Mouse (Mus musculus) T-helper 1 cell (primary cell): ENCODE results near the gene Ntrk2.

Experiments used
- in situ Hi-C: fragments of 300-600 bp; cut with MboI, MseI; formaldehyde crosslinking; loops from one replicate; pipeline ENCODE4 v1.15.1; 2025; ENCODE audit warnings: high pct_unique_total_duplicates

Gene Ntrk2

GRCm38 (mm10) chr13:58964701-58965359 is 158.5 kb downstream of the Ntrk2 start:
- in situ Hi-C loops, result no loop called here

- in situ Hi-C loops, result no loop called here
Measured at GRCm38 (mm10) chr13:58965826-58966225, 159.5 kb downstream of the Ntrk2 start.

- in situ Hi-C loops, result no loop called here
Measured at GRCm38 (mm10) chr13:58966466-58966865, 160.1 kb downstream of the Ntrk2 start.

- in situ Hi-C loops, result no loop called here
Measured at GRCm38 (mm10) chr13:58968168-58968567, 161.8 kb downstream of the Ntrk2 start.

GRCm38 (mm10) chr13:58971449-58971903 is 165.1 kb downstream of the Ntrk2 start:
- in situ Hi-C loops, result no loop called here

GRCm38 (mm10) chr13:58972511-58972910 is 166.1 kb downstream of the Ntrk2 start:
- in situ Hi-C loops, result no loop called here

- in situ Hi-C loops, result no loop called here
Measured at GRCm38 (mm10) chr13:58996447-58996846, 190.1 kb downstream of the Ntrk2 start.

- in situ Hi-C loops, result no loop called here
Measured at GRCm38 (mm10) chr13:58997763-58998162, 191.4 kb downstream of the Ntrk2 start.

- in situ Hi-C loops, result loop anchor here (25.0 kb wide), 1 partner anchor 662 kb away; no protein-coding TSS in a partner anchor
Measured at GRCm38 (mm10) chr13:58999373-59000053, 193.1 kb downstream of the Ntrk2 start.

GRCm38 (mm10) chr13:59002943-59003806 is 196.8 kb downstream of the Ntrk2 start:
- in situ Hi-C loops, result loop anchor here (25.0 kb wide), 1 partner anchor 666 kb away; no protein-coding TSS in a partner anchor

GRCm38 (mm10) chr13:59003807-59004173 is 197.4 kb downstream of the Ntrk2 start:
- in situ Hi-C loops, result loop anchor here (25.0 kb wide), 1 partner anchor 666 kb away; no protein-coding TSS in a partner anchor

- in situ Hi-C loops, result loop anchor here (25.0 kb wide), 1 partner anchor 667 kb away; no protein-coding TSS in a partner anchor
Measured at GRCm38 (mm10) chr13:59004579-59004978, 198.2 kb downstream of the Ntrk2 start.

GRCm38 (mm10) chr13:59009855-59010254 is 203.5 kb downstream of the Ntrk2 start:
- in situ Hi-C loops, result loop anchor here (25.0 kb wide), 1 partner anchor 673 kb away; no protein-coding TSS in a partner anchor

- in situ Hi-C loops, result loop anchor here (25.0 kb wide), 1 partner anchor 674 kb away; no protein-coding TSS in a partner anchor
Measured at GRCm38 (mm10) chr13:59010893-59011529, 204.6 kb downstream of the Ntrk2 start.

GRCm38 (mm10) chr13:59011530-59011903 is 205.1 kb downstream of the Ntrk2 start:
- in situ Hi-C loops, result loop anchor here (25.0 kb wide), 1 partner anchor 674 kb away; no protein-coding TSS in a partner anchor

- in situ Hi-C loops, result loop anchor here (25.0 kb wide), 1 partner anchor 678 kb away; no protein-coding TSS in a partner anchor
Measured at GRCm38 (mm10) chr13:59015360-59015759, 209.0 kb downstream of the Ntrk2 start.

GRCm38 (mm10) chr13:59017121-59017520 is 210.8 kb downstream of the Ntrk2 start:
- in situ Hi-C loops, result loop anchor here (25.0 kb wide), 1 partner anchor 680 kb away; no protein-coding TSS in a partner anchor

GRCm38 (mm10) chr13:59022251-59023042 is 216.1 kb downstream of the Ntrk2 start:
- in situ Hi-C loops, result loop anchor here (25.0 kb wide), 1 partner anchor 685 kb away; no protein-coding TSS in a partner anchor

- in situ Hi-C loops, result no loop called here
Measured at GRCm38 (mm10) chr13:59025653-59026052, 219.3 kb downstream of the Ntrk2 start.

- in situ Hi-C loops, result no loop called here
Measured at GRCm38 (mm10) chr13:59027436-59027835, 221.1 kb downstream of the Ntrk2 start.
